Comparison of ENCODE assay signal across 8 mouse cellular contexts in the genomic region with DNA sequence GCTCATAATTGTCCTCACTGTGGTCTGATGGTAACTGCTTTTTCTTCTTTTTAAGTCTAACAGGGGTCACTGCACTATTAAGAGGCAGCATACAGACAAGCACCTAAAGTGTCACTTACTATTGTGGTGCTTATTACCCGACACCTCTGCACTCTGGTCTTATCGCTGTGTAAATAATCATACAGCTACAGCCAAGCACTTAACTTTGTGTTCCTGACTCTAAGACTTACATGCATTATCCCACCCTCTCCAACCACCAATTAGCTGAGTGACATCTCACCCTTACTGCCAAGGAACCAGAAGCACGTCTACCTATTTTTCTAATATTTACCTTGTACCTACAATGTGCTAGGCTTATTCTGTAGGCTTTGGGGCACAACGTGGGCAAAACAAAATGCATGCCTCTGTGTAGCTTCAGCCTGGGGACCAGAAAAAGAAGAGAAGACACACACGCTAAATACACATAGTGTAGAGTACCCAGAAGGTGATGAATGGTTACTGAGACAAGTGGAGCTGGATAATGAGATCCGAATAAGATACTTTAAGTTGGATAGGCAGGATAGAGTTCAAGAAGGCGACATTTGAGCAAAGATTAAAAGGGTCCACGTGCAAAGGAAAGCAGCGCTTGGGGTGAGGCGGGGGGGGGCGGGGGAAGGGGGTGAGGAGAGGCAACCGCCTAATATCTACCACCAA. TPM values are rescaled to one million over a fixed set of nuclear protein-coding genes. Genes with fewer than 3 reads are reported as not detected.
DNase-seq lines count a peak whose midpoint lies in the region; ATAC-seq and TF ChIP-seq lines count a peak whose summit lies in the region.

No protein-coding gene starts in this region.

- peak overlapping the region; percentile 78 for H3K27ac ChIP-seq in heart, embryonic 11.5 days (ENCODE audit: low read depth, low read length)
- H3K27ac ChIP-seq in forebrain, postnatal 0 days (ENCODE audit: low read depth, low read length) = peak overlapping the region; percentile 88
- peak overlapping the region; percentile 77 for H3K27ac ChIP-seq in liver, postnatal 0 days (ENCODE audit: low read depth)

- no peak for TF ChIP-seq EP300 in liver, postnatal 0 days (IDR thresholded peaks at IDR 0.05; ENCODE audit: low read depth)

- no peaks in the 10 kb centered on the region for H3K27me3 ChIP-seq in heart, embryonic 11.5 days (ENCODE audit: control insufficient read depth, insufficient read depth, low read length)
- H3K27me3 ChIP-seq in G1E (ENCODE audit: insufficient read depth, low read length) = no peaks in the 10 kb centered on the region
- no peaks in the 10 kb centered on the region for H3K27me3 ChIP-seq in forebrain, postnatal 0 days (ENCODE audit: insufficient read depth, low read length)
- no peaks in the 10 kb centered on the region for H3K27me3 ChIP-seq in liver, postnatal 0 days (ENCODE audit: insufficient read depth, low read length)

- peak overlapping the region; percentile 74 for H3K4me2 ChIP-seq in heart, embryonic 11.5 days
- peak overlapping the region; percentile 71 for H3K4me2 ChIP-seq in forebrain, postnatal 0 days (ENCODE audit: low read depth)
- peak overlapping the region; percentile 79 for H3K4me2 ChIP-seq in liver, postnatal 0 days (ENCODE audit: low read depth, low read length)

- peak overlapping the region; percentile 71 for H3K4me3 ChIP-seq in heart, embryonic 11.5 days (ENCODE audit: low read depth, low read length)
- peak overlapping the region; percentile 88 for H3K4me3 ChIP-seq in G1E (ENCODE audit: low read depth, low read length)
- peak overlapping the region; percentile 99 for H3K4me3 ChIP-seq in forebrain, postnatal 0 days (ENCODE audit: low read depth, low read length)
- H3K4me3 ChIP-seq in liver, postnatal 0 days (ENCODE audit: low read depth, low read length) = peak overlapping the region; percentile 100

- ATAC-seq in heart, embryonic 11.5 days (replicated peaks; ENCODE audit: insufficient number of reproducible peaks, low FRiP score, low TSS enrichment) = no peak; the same call in 1 of the 2 replicates
- ATAC-seq in G1E (ENCODE audit: extremely low read depth, insufficient number of reproducible peaks, low FRiP score, poor library complexity, severe bottlenecking) = no peak
- ATAC-seq in forebrain, postnatal 0 days = no peak
- no peak for ATAC-seq in liver, postnatal 0 days
- ATAC-seq in CD4-positive, CD25-positive, alpha-beta regulatory T cell, adult 4 months = no peak

- H3K4me1 ChIP-seq in heart, embryonic 11.5 days (ENCODE audit: control insufficient read depth, insufficient read depth, low read length) = peaks cover 15% of the 10 kb centered on the region
- H3K4me1 ChIP-seq in G1E (ENCODE audit: insufficient read depth, low read depth, low read length) = peaks cover 23% of the 10 kb centered on the region
- H3K4me1 ChIP-seq in forebrain, postnatal 0 days (ENCODE audit: insufficient read depth) = peaks cover 5% of the 10 kb centered on the region
- H3K4me1 ChIP-seq in liver, postnatal 0 days (ENCODE audit: insufficient read depth) = peaks cover 22% of the 10 kb centered on the region

- no peak for DNase-seq in heart, adult 9 months (ENCODE audit: low spot score in 2 of 2)
- no peak for DNase-seq in G1E (ENCODE audit: low spot score)
- DNase-seq in forebrain, postnatal 0 days = peak; percentile 2
- DNase-seq in liver, postnatal 0 days = no peak
- DNase-seq in adrenal gland, adult 8-10 months = no peak
- no peak for DNase-seq in gastrocnemius, postnatal 25 days

- peak overlapping the region; percentile 67 for H3K9ac ChIP-seq in heart, embryonic 11.5 days (ENCODE audit: low read depth, low read length)
- peak overlapping the region; percentile 59 for H3K9ac ChIP-seq in forebrain, postnatal 0 days
- peak overlapping the region; percentile 59 for H3K9ac ChIP-seq in liver, postnatal 0 days (replicated peaks)

- 5% methylated on average over 12 of the region's 12 CpGs for WGBS in heart, embryonic 11.5 days (ENCODE audit: insufficient replicate concordance)
- 9% methylated on average over 11 of the region's 12 CpGs for WGBS in forebrain, postnatal 0 days
- 8% methylated on average over 11 of the region's 12 CpGs for WGBS in liver, postnatal 0 days (ENCODE audit: insufficient replicate concordance)

- no peak for TF ChIP-seq CTCF in G1E (IDR thresholded peaks at IDR 0.05; ENCODE audit: low read depth, low read length)
- TF ChIP-seq CTCF in forebrain, postnatal 0 days (IDR thresholded peaks at IDR 0.05; ENCODE audit: low read depth) = no peak
- TF ChIP-seq CTCF in liver, postnatal 0 days (IDR thresholded peaks at IDR 0.05; ENCODE audit: low read depth) = no peak

- H3K9me3 ChIP-seq in heart, embryonic 11.5 days (replicated peaks; ENCODE audit: control insufficient read depth, low read length) = no peaks in the 10 kb centered on the region
- H3K9me3 ChIP-seq in G1E (replicated peaks) = no peaks in the 10 kb centered on the region
- H3K9me3 ChIP-seq in forebrain, postnatal 0 days (ENCODE audit: low read length) = no peaks in the 10 kb centered on the region
- no peaks in the 10 kb centered on the region for H3K9me3 ChIP-seq in liver, postnatal 0 days (ENCODE audit: low read length)

- H3K36me3 ChIP-seq in heart, embryonic 11.5 days (ENCODE audit: control insufficient read depth, insufficient read depth, low read length) = no peaks in the 10 kb centered on the region
- peaks cover 4% of the 10 kb centered on the region for H3K36me3 ChIP-seq in G1E (replicated peaks)
- no peaks in the 10 kb centered on the region for H3K36me3 ChIP-seq in forebrain, postnatal 0 days (ENCODE audit: insufficient read depth)
- no peaks in the 10 kb centered on the region for H3K36me3 ChIP-seq in liver, postnatal 0 days (replicated peaks; ENCODE audit: insufficient read depth, low read length)

RNA-seq across cellular contexts. Expression of gene Rad23b, which starts 0.9 kb away (rescaled TPM):
- 49.6 and 71.3 TPM in 2 replicates for polyA plus RNA-seq in heart, embryonic 11.5 days (2014; fragmentation: Nextera tagmentation; extraction: Ambion mirVana)
- total RNA-seq in G1E (2014; fragmentation: Nextera tagmentation) (249 and 275 TPM in 2 replicates), G1E (2017) (128 and 135 TPM in 2 replicates)
- 338 and 376 TPM in 2 replicates for polyA plus RNA-seq in G1E (2012)
- 202 and 222 TPM in 2 replicates for total RNA-seq in forebrain, postnatal 0 days (2014; rRNA removed)
- 94.0 and 95.9 TPM in 2 replicates for polyA plus RNA-seq in forebrain, postnatal 0 days (2015; fragmentation: Nextera tagmentation; extraction: Ambion mirVana)
- 39.9 and 48.0 TPM in 2 replicates for polyA plus RNA-seq in liver, postnatal 0 days (2015; fragmentation: Nextera tagmentation; extraction: Ambion mirVana)
- 100 to 1,000 TPM; 124 to 153 (median 132) TPM for total RNA-seq in adrenal gland, adult 8-10 months (2022)
- polyA plus RNA-seq in CD4-positive, CD25-positive, alpha-beta regulatory T cell, adult 4 months (2017; shearing (Covaris generic)) = 10 to 100 TPM; 13.0 to 18.1 TPM
- total RNA-seq in gastrocnemius, postnatal 25 days (2021) = 100 to 1,000 TPM in 1 of 2 experiments, 10 to 100 TPM in 1; 99.6 to 101 TPM
